Mouse (Mus musculus) thymus, postnatal 4 days (tissue): ENCODE measurements at regions not wholly inside any gene's neighbourhood (a gene's known extent, or its start where the extent isn't known, plus 50 kb on each side); places are given as distances from the start of the nearest gene placed in this dataset.

Experiments
- DNase-seq: peaks from one replicate; pipeline ENCODE4 v3.0.0; 2021

GRCm38 (mm10) chr8:107719656-107720055 is 131.4 kb upstream of the Psmd7 start:
- DNase-seq: peak; percentile 31

- DNase-seq: no peak
Measured at GRCm38 (mm10) chr8:107726716-107727115, 138.5 kb upstream of the Psmd7 start.

GRCm38 (mm10) chr8:107727276-107727675 is 139.0 kb upstream of the Psmd7 start:
- DNase-seq: no peak

GRCm38 (mm10) chr8:107739091-107739490 is 150.8 kb upstream of the Psmd7 start:
- DNase-seq: no peak

- DNase-seq: no peak
Measured at GRCm38 (mm10) chr8:107757083-107757482, 168.8 kb upstream of the Psmd7 start.

GRCm38 (mm10) chr8:107758637-107759036 is 170.4 kb upstream of the Psmd7 start:
- DNase-seq: no peak

- DNase-seq: no peak
Measured at GRCm38 (mm10) chr8:107776906-107777305, 165.5 kb upstream of the Zfhx3 start.

GRCm38 (mm10) chr8:107785771-107786170 is 156.7 kb upstream of the Zfhx3 start:
- no peak for DNase-seq

GRCm38 (mm10) chr8:107792286-107792685 is 150.2 kb upstream of the Zfhx3 start:
- no peak for DNase-seq

- DNase-seq: no peak
Measured at GRCm38 (mm10) chr8:107814931-107815330, 127.5 kb upstream of the Zfhx3 start.

GRCm38 (mm10) chr8:107815775-107816174 is 126.7 kb upstream of the Zfhx3 start:
- no peak for DNase-seq

GRCm38 (mm10) chr8:107817796-107818195 is 124.6 kb upstream of the Zfhx3 start:
- DNase-seq: no peak

- no peak for DNase-seq
Measured at GRCm38 (mm10) chr8:107820174-107820760, 122.2 kb upstream of the Zfhx3 start.

- DNase-seq: no peak
Measured at GRCm38 (mm10) chr8:107821522-107821921, 120.9 kb upstream of the Zfhx3 start.

GRCm38 (mm10) chr8:107824096-107824495 is 118.3 kb upstream of the Zfhx3 start:
- DNase-seq: no peak

- DNase-seq: no peak
Measured at GRCm38 (mm10) chr8:107824640-107825039, 117.8 kb upstream of the Zfhx3 start.

GRCm38 (mm10) chr8:107827500-107828125 is 114.8 kb upstream of the Zfhx3 start:
- peak; percentile 27 for DNase-seq

GRCm38 (mm10) chr8:107828541-107828940 is 113.9 kb upstream of the Zfhx3 start:
- DNase-seq: no peak

GRCm38 (mm10) chr8:107833481-107833880 is 109.0 kb upstream of the Zfhx3 start:
- DNase-seq: no peak

- DNase-seq: no peak
Measured at GRCm38 (mm10) chr8:107846141-107846540, 96.3 kb upstream of the Zfhx3 start.

GRCm38 (mm10) chr8:107851236-107852043 is 91.0 kb upstream of the Zfhx3 start:
- DNase-seq: no peak

- no peak for DNase-seq
Measured at GRCm38 (mm10) chr8:107859770-107860169, 82.7 kb upstream of the Zfhx3 start.

- DNase-seq: no peak
Measured at GRCm38 (mm10) chr8:107860251-107860650, 82.2 kb upstream of the Zfhx3 start.
